Mouse (Mus musculus): ENCODE measurements at regions not wholly inside any gene's neighbourhood (a gene's known extent, or its start where the extent isn't known, plus 50 kb on each side); places are given as distances from the start of the nearest gene placed in this dataset.

DNA sequence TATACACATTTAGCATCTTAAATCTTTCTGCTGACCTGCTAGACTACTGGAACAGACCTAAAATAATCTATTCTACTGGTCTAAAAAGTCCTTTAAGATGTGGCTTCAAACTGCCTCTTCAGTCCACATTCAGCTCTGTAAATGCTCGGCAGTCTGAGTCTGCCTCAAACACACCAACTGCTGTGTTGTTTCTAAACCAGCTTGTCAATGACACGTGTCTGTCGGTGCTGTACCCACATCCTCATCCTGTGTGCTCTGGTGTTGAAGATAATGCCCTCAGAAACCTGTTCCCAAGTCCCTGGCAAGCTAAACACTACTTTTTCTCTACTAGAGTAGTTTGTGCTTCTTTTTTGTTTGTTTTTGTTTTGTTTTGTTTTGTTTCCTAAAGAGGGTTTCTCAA, 58.9 kb upstream of the Mbnl1 start:
- H3K4me1 ChIP-seq (ENCODE audit: control insufficient read depth, insufficient read depth, low read length) = no peaks in the 10 kb centered on the region
- 72% methylated on average over 3 of the region's 3 CpGs for WGBS
- no peak overlapping the region for H3K27ac ChIP-seq (ENCODE audit: low read length)
- no peaks in the 10 kb centered on the region for H3K36me3 ChIP-seq (ENCODE audit: control insufficient read depth, insufficient read depth, low read length)
- H3K9ac ChIP-seq (ENCODE audit: low read depth, low read length) = no peak overlapping the region
- H3K4me2 ChIP-seq (ENCODE audit: low read length) = no peak overlapping the region
- no peaks in the 10 kb centered on the region for H3K27me3 ChIP-seq (ENCODE audit: control insufficient read depth, insufficient read depth, low read depth, low read length)
- H3K9me3 ChIP-seq (replicated peaks; ENCODE audit: control insufficient read depth, low read length, poor library complexity, severe bottlenecking) = no peaks in the 10 kb centered on the region
- H3K4me3 ChIP-seq (ENCODE audit: low read depth, low read length) = no peak overlapping the region
- ATAC-seq = no peak

GRCm38 (mm10) chr3:60417001-60417400, 55.6 kb upstream of the Mbnl1 start:
- no peak for ATAC-seq
- no peak overlapping the region for H3K9ac ChIP-seq (ENCODE audit: low read depth, low read length)
- H3K36me3 ChIP-seq (ENCODE audit: control insufficient read depth, insufficient read depth, low read length) = no peaks in the 10 kb centered on the region
- H3K27ac ChIP-seq (ENCODE audit: low read length) = no peak overlapping the region
- WGBS = 87% methylated on average over 1 of the region's 1 CpGs
- H3K4me3 ChIP-seq (ENCODE audit: low read depth, low read length) = no peak overlapping the region
- no peak overlapping the region for H3K4me2 ChIP-seq (ENCODE audit: low read length)
- H3K9me3 ChIP-seq (replicated peaks; ENCODE audit: control insufficient read depth, low read length, poor library complexity, severe bottlenecking) = no peaks in the 10 kb centered on the region
- H3K4me1 ChIP-seq (ENCODE audit: control insufficient read depth, insufficient read depth, low read length) = no peaks in the 10 kb centered on the region
- no peaks in the 10 kb centered on the region for H3K27me3 ChIP-seq (ENCODE audit: control insufficient read depth, insufficient read depth, low read depth, low read length)

- Histone ChIP-seq H3K36me3 (ENCODE audit: control insufficient read depth, insufficient read depth, low read length) (no peaks in the 10 kb centered on the region), H3K27ac (ENCODE audit: low read length) (no peak overlapping the region), H3K4me1 (ENCODE audit: control insufficient read depth, insufficient read depth, low read length) (no peaks in the 10 kb centered on the region), H3K27me3 (ENCODE audit: control insufficient read depth, insufficient read depth, low read depth, low read length) (no peaks in the 10 kb centered on the region), H3K9me3 (replicated peaks; ENCODE audit: control insufficient read depth, low read length, poor library complexity, severe bottlenecking) (no peaks in the 10 kb centered on the region), H3K9ac (ENCODE audit: low read depth, low read length) (no peak overlapping the region), H3K4me3 (ENCODE audit: low read depth, low read length) (no peak overlapping the region), H3K4me2 (ENCODE audit: low read length) (no peak overlapping the region)
- no peak for ATAC-seq
Observed at GRCm38 (mm10) chr3:60418652-60419051, 54.0 kb upstream of the Mbnl1 start.

GRCm38 (mm10) chr3:60419216-60419615, 53.4 kb upstream of the Mbnl1 start:
- Histone ChIP-seq H3K27me3 (ENCODE audit: control insufficient read depth, insufficient read depth, low read depth, low read length) (no peaks in the 10 kb centered on the region), H3K4me1 (ENCODE audit: control insufficient read depth, insufficient read depth, low read length) (no peaks in the 10 kb centered on the region), H3K4me3 (ENCODE audit: low read depth, low read length) (no peak overlapping the region), H3K36me3 (ENCODE audit: control insufficient read depth, insufficient read depth, low read length) (no peaks in the 10 kb centered on the region), H3K9me3 (replicated peaks; ENCODE audit: control insufficient read depth, low read length, poor library complexity, severe bottlenecking) (no peaks in the 10 kb centered on the region), H3K9ac (ENCODE audit: low read depth, low read length) (no peak overlapping the region), H3K4me2 (ENCODE audit: low read length) (no peak overlapping the region), H3K27ac (ENCODE audit: low read length) (no peak overlapping the region)
- WGBS = 89% methylated on average over 3 of the region's 3 CpGs
- no peak for ATAC-seq

All from midbrain, embryonic 16.5 days (tissue).